Mouse (Mus musculus): ENCODE results near the gene Cdc6.

DNA sequence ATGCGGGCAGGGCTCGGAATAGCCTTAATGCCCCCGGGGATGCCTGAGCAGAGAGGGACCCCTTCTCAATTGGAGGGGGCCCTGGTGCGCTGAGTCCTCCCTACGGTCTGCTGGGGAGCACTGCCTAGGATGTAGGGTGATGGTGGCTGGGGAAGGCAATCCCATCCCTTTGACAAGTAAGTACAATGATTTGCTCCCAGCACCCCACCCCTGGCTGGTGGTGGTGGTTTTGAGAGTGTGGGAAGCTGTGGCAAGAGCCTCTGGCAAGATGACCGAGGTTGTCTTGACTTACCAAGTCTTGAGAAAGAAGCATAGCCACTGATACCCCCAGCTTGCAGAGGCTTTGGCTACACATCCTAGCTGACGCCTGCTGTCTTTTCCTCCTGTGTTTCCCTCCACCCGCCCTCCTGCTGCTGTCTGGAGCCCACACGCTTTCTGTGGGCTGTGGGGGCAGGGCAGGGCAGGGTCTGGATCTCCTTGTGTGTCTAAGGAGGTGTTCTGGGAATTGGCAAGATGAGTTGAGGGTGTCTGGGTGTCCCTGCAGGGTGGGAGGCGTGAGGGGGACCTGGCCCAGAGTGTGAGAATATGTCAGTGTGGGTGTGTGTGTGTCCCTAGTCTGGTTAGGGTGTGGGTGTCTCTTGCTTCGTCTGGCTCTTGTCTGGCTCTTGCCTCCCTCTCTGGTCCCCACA lies 32.5 kb downstream of the Cdc6 start:
- TF ChIP-seq CTCF (IDR thresholded peaks at IDR 0.05; ENCODE audit: low read depth): no peak; the same call in 1 of the 2 replicates
- no peak for TF ChIP-seq EP300 (optimal IDR thresholded peaks at IDR 0.05)
